Mouse (Mus musculus): Measurements from ENCODE around the gene Ccdc13.

Ccdc13 gene

DNA sequence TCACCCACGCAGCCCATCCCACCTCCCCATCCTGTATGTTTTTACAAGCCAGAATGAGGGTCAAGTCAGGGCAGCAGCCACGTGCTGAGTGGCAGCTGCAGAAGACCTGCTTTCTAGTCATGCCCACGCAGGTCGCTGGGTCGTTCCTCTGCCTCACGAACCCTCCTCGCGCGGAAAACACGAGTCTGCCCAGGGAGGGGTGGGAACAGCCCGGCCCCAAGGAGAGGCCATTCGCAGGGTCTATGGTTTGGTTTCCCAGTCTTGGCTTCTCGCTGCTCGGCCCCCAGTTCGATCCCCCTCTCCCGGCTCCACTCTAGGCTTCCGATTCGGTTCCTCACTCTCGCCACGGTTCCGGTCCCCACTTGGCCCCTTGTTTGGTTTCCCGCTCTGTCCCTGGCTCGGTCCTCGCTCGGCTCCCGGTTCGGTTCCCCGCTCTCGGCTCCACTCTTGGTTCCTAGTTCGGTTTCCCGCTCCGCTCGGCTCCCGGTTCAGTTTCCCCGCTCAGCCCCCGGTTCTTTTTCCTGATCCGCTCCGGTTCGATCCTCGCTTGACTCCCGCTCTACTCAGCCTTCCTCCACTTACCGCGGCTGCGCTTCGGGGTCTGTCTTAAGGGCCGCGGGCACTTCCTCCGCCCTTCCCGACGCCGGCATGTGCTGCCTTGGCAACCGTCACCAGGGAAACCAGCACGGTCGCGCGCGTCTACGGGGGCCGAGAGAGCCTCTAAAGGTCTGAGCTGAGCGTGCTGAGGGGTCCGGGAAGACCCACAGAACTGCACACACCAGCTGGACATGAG lies at the start of gene Ccdc13:
Ccdc13 (minus strand) TSS at position 633 of the 793 bp plus-strand sequence.
- DNase-seq (ENCODE audit: low spot score): no peak

DNA sequence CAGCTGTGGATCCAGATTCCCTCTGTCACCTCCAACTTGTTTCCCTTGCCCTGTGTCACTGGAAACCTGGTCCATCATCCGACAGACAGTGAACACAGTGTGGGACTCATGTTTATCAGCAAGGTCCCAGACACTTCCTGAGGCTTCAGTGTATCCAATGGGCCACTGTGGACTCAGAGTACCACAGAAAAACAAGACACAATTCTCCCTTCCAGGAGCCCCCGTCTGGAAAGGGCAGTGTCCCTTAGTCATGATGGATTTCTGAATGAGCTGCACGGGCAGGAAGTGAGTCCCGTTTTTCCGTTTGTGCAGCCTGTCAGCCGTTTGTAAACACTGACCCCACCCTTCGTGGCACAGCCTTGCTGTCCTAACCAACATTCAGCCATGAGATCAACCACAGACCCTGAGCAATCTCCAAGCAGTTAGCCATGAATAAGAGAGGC lies 42.8 kb upstream of the Ccdc13 start:
- DNase-seq (ENCODE audit: low spot score): no peak

DNA sequence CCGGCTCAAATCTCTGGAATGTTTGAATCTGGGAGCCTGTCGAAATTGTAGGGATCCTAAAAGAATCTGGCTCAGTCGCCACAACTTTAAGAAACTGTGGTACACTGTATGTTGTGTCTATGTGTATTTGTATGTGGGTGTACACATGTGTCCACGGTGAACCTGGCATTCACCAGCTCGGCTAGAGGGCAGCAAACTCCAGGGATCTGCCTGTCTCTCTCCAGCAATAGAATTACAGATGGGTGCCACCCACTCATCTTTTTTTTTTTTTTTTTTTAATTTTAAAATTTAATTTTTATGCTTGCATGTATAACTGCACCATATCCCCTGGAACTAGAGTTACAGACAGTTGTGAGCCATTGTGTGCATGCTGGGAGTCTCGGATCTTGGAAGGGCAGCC lies 42.0 kb upstream of the Ccdc13 start:
- no peak for DNase-seq (ENCODE audit: low spot score)

DNA sequence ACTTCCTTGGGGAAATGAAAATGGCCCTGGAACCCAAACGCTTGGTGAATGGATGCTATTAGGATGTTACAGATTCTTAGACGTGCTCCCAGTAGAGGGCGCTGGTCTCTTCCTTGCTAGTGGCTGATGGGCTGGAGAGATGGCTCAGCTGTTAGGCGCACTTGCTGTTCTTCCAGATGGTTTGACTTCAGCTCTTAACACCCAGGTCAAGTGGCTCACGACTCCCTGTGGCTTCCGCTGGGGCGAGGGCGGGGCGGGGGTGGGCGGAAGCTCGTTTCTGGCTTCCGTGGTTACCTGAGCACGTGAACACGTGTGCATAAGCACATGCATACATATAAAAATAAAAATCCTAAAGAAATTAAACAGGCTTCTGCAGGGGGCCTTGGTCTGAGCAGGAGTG lies 41.6 kb upstream of the Ccdc13 start:
- DNase-seq (ENCODE audit: low spot score): no peak

DNA sequence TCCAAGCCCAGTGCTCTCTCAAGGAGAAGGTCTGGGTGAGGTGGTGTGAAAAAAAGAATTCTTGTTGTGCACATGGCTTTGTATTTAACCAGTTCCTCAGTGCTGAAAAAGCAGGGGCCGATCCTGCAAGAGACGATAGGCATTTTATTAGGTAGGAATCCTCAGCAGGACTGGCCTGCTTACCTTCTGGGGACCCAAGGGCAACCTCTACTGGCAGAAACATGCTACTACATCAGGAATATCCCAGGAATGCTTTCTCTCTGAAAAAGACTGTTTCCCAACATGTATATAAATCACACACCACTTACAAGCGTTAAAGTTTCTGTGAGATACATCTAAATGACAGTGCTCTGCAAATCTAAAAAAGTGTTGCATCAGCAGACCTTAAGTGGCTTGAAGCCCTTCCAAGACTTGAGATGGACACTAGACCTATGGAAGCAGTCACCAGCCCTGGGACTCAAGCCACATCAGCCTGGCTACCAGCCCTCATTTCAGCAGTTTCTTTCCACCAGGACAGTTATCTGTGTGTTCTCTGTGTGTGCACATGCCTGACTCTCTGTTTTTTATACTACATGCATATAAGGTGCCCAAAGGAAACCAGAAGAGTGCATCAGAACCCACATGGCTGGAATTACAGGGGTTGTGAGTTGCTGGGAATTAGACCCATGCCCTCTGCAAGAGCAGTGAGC lies 37.9 kb upstream of the Ccdc13 start:
- DNase-seq (ENCODE audit: low spot score): no peak

DNA sequence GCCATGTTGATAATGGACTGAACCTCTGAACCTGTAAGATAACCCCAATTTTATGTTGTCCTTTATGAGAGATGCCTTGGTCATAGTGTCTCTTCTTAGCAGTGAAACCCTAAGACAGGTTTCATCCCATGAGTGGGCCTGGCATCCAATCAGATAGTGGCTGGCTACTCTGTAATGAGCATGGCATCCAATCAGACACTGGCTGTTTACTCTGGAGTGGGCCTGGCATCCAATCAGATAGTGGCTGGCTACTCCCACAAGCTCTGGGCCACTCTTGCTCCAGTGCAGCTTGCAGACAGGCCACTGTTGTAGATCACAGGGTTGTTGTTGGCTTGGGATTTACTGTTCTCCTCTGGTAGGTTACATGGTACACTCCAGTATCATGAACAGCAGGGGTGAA lies 34.3 kb upstream of the Ccdc13 start:
- no peak for DNase-seq (ENCODE audit: low spot score)

DNA sequence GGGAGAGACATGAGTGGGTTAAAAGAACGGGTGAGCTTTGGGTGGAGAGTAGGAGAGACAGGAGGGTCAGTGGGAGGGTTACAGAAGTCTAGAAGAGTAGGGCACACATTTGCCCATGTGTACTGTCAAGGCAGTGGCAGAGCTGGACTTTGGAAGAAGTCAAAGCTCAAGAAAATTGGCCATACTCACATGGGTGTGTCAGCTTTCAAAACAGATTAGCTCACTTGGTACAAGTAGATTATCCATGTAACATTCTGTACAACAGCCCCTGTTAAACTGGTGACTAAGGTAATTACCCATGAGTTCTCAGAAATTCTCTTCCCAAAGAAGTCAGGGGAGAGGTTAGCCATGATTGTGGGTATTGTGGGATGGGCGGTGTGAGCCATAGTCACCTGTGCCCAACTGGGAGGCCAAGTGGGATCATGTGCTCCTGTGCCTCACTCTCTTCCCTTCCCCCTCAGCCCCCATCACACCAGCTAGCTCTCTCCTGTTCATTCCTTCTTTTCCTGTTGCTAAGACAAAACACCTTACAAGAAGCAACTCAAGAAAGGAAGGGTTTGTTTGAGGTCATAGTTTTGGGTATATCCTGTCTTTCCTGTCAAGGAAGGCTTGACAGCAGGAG lies 32.9 kb upstream of the Ccdc13 start:
- no peak for DNase-seq (ENCODE audit: low spot score)

DNA sequence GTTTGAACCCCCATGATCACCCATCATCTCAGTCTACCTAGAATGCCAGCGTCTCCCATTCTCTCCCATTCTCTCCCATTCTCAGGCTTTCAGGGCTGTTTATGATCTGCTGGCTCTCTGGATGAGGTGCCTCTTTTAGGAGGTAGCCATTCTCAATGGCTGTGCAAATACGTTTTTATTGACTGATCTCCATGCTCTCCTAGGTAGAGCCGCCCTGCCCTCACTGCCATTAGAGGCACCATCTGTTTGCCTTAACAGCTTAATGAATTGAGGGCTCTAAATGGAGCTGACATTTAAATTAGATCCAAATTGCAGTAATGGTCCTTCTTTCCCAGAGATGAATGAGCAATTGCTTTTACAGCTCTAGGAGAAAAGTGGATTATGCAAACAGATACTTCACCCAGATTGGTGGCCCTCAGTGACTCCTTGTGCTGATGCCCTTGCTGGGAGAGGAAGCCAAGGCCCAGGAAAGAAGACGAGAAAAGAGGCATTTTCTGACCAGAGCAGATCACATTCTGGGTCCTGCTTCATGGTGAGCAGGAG lies 30.8 kb upstream of the Ccdc13 start:
- DNase-seq (ENCODE audit: low spot score): no peak

DNA sequence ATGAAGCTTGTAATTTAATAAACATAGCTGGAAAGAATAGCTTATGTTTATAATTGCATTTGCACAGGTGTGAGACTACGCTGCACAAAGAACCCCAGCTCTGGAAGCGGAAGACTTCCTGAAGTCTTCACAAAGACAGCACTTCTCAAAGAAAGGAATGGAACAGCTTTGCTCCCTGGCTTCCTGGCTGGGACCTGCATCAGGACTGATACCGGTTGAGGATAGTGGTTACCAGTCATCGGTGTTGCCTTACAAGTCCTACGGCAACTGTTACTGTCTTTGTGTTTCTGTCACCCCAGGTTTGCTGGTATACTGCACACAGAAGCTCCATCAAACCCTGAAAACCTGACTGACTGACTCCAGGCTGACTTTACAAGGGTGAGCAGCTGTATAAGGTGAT lies 30.2 kb upstream of the Ccdc13 start:
- DNase-seq (ENCODE audit: low spot score): no peak

DNA sequence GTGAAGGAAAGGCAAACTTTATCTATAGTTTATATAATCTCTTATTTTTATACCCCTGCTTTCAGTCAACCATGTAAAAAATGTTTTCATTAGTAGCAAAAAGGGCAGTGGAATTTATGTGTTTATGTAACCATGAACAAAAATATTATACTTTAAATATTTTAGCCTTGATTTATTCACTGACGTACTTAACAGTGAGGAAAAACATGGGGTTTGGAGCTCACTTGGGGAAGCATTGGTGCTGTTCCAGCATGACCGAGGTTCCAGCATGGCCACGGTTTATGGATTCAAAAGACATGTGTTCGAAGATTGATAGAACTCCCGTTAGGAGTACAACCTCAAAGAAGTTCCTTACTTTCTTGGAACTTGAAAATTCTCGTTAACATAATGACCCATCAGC lies 29.0 kb upstream of the Ccdc13 start:
- no peak for DNase-seq (ENCODE audit: low spot score)

DNA sequence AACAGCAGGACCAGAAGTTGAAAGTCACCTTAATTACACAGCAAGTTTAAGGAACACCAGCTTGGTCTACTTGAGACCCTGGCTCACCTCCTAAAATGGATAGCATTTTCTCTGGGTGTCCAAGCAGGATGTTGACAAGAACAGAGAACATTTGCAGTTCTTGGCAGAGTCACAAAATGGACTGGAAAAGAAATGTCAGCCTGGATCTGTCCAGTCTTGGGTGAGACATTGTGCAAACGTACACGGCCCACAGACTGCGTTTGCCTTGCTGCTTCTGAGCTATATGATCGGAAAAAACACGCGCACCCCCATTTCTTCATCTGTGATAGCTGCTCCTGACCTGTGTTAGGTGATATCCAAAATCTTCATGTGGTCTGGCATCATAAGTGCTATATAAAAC lies 28.4 kb upstream of the Ccdc13 start:
- no peak for DNase-seq (ENCODE audit: low spot score)

DNA sequence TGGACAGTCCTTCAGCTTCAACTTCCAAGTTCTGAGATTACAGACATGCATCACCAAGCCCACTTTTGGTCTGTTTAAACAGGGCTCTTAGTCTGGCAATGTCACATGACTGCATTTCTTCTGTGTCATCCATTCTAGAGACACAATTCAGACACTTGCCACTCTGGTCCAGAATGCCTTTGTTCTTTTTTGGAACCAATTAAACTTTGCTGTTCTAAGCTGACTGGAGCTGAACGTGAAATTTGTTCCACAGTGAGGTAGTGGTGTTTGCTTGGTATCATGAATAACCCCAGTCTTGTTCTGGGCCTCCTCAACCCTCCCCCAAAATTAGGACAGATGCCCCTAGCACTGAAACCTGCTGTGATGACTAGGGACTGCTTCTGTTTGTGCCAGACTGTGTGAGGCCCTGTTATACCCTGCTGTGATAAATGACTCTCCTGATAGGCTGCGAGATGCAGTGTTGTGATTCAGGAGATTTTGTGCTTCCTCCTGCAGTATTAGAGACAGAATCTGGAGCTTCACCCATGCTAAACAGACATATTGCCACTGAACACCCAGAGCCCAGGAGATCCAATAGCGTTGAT lies 26.3 kb upstream of the Ccdc13 start:
- no peak for DNase-seq (ENCODE audit: low spot score)

DNA sequence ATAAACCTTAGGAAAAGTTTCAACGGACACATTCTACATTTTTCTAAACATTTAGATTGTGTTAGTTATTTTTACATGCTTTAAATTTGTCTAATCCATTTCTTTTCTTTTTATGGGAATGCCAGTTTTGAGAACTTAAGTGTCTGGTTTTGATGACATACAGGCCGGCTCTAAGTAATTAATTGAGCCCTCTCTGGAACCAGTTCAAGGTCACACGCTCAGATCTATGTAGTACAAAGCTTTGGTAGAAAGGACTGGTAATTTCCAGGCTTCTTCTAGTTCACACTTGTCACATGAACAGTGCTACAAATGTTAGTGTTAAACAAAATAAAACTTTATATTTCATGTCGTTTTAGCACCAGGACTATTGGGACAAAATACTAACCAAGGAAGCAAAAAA lies 25.6 kb upstream of the Ccdc13 start:
- DNase-seq (ENCODE audit: low spot score): no peak

DNA sequence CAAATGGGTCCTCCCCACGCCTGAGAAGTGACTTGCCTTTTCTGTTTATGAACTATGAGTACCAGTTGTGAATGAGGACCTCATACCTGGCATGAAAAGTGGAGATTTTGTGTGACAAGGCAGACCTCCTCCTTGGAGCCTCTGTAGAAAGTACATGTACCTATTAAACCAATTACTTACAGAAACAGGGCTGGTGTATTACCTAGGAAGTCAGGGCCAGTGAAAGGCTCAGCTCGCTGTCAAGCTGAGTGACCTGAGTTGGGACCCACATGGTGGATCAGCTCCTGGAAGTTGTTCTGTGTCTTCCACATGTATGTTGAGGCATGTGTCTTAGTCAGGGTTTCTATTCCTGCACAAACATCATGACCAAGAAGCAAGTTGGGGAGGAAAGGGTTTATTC lies 21.7 kb upstream of the Ccdc13 start:
- no peak for DNase-seq (ENCODE audit: low spot score)

DNA sequence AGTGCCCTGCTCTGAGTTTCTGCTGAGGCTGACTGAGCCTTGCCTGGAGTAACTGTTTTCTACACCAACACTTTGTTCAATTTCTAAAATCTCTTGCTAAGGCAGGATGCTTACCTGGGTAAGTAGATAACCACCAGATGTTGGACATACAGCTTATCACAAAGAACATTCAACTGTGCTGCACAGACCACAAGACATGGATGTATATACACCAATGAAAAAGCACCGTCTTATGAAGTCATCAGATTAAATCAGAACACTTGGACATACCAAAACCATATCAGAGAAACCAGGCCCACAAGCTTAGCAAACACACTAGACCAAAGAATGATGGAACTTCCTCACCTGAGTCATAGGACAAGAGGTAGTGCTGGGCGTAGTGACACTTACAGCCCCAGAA lies 20.1 kb upstream of the Ccdc13 start:
- DNase-seq (ENCODE audit: low spot score): no peak

DNA sequence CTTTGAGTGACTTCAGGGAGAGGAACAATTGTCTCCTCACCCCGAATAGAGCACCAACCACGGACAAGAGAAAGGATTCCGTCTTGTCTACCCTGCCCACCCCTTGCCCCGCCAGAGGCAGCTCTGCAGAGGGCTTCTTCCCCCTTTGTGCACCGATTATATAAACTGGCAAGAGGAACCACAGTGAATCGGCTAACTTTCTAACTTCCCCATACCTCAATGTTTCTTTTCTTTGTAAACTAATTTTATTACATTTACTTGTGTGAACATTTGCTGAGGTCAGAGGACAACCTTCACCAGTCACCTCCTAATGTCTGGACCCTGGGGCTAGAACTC lies 18.9 kb upstream of the Ccdc13 start, which contains the start of gene Higd1a:
Higd1a (minus strand) TSS at position 210 of the 336 bp plus-strand sequence.
- no peak for DNase-seq (ENCODE audit: low spot score)

DNA sequence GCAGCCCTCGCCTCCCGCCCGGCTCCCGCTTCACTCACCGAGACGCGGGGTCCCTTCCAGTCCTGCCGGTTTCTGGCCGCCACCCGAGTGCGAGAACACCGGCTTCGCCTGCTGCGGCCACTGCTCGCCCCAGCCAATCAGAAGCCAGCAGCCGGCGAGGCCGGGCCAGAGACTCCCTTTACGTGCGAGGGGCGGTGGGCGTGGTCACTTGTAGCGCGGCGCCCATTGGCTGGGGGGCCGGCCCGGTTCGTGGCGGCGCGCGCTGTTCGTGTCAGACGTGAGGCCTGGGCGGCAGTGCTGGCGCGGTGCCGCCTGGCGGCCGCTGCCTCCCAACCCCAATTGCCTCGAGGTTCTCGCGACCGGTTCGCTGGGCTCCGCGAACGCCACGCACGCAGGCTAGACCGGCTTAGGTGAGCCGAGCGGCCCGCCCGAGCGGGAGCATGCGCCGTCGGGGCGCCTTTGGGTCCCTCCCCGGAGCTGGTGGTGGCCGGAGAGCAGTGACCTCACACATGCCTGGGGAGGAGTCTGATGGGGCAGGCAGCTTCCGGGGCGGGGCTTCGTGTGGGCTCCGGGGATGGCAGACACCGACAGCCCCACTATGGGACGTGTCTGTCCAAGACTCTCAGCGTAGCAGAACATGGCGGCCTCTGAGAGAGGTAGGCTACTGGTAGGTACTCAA lies 18.4 kb upstream of the Ccdc13 start:
- DNase-seq (ENCODE audit: low spot score): peak; percentile 93

DNA sequence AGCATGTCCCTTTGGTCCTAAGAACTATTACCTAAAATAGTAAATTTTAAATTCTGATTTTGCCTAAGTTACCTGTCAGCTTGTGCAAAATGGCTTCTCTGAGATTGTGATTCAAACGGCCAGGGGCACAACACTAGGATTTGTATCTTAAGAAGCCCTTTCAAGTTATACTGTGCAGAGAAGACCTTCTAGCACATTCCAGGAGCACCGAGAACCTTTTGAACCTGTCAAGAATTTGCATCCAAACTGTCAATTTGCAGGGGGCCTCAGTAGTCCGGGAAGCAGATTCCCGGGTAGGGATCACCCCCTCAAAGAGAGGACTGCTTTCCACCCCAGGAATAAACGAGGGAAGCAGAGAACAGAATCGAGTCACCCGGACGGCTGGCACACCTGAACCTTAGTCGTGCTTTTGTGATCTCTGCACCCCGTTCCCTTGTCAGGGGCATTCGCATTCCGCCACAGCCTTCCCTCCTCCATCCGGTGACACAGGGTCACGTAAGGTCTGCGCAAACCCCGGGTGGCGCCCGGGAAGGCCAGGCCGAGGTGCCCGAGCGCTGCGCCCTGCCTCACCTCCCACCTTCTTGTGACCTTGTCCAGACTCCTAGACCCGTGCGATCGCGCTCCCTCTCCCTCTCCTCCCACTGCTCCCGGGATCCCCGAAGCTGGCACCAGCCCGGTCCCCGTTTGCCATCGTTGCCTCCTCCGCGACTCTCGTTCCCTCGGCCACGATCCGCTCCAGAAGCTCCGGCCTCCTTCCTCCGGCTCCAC lies 17.6 kb upstream of the Ccdc13 start:
- peak; percentile 37 for DNase-seq (ENCODE audit: low spot score)

DNA sequence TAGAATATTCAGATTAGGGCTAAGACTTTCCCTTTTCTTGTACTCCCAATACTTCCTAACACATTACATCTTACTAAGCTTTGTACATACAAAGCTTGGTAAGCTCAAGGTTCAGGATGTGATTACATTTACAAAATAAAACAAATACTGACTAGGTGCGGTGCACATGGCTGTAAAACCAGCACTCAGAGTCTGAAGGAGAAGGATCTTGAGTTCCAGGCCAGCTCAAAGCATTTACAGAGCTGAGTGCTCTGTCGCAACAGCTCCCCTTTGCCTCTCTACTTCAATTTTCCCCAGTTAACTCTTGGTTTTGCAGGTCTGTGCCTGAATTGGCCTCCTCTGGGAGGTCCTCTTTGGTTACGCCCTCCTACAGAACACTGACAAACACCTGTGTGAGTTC lies 15.0 kb upstream of the Ccdc13 start:
- DNase-seq (ENCODE audit: low spot score): no peak

DNA sequence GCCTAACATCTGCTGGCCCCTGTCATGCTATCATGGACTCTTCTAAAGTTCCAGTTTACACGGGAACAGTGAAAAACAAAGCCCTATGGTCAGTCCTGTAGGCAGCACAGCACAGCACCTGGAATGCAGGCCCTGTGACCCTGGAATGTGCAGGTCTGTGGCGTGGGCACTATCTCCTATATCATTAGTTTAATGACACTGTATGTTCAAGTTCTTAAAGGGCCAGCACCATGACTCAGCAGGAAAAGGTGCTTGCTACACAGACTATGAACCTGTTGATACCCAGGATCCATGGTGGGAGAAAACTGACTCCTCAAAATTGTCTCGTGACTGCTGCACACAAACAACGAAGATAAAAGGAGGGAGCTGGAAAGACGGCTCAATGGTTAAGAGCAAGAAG lies 8.6 kb upstream of the Ccdc13 start:
- no peak for DNase-seq (ENCODE audit: low spot score)

DNA sequence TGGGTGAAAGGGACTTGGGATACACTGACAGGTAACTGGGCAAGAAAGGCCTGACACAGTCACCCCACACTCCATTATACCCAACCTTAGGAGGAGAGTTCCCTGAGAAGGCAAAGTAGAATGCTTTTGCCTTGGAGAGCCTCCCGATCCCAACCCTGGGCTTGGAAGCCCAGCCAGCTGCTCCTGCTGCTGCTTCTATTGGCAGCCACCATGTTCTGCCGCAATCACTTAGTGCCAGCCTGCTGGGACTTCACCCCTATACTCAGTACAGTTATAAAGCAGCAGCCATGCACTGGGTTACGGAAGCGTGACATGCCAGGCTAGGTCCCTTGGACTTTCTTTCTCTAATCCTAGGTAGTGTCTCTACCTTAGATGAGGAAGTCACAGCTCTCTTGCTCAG lies 7.9 kb upstream of the Ccdc13 start:
- no peak for DNase-seq (ENCODE audit: low spot score)
